Mouse (Mus musculus): ENCODE measurements around the gene Sgip1.

Sgip1 gene

DNA sequence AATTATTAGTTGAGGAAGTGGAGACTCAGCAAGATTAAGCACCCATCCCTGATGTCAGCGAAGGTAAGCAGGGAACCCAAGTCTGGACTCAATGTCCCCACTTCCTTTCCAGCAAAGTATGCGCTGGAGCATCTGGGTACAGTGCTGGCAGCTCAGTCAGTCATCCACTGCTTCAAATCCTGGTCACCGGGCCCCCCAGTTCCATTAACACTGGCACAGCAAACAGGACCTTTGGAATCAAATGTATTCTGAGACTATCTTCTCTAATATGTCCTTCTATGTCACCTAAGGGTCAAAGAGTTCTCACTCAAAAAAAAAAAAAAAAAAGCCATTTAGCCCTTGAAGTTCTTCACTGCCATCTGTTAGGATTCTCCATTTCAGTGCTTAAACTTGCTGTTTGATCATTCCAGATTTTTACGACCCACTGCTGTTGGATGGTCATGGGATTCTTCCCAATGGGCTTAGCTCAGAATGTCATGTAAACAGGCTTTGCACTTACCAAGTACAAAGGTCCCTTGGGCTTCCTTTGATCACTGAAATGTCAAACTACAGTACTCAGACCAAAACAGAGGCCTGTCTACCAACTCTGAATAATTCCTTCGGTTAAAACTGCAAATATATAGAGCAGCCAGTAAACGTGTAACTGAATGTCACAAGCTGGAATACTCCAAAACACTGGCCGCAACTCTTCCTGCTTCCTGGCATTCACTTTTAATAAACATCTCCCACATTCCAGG, 99.1 kb downstream of the Sgip1 start:
- Histone ChIP-seq H3K9me3 (ENCODE audit: low read length) (no peaks in the 10 kb centered on the region), H3K4me1 (replicated peaks; ENCODE audit: low read depth, low read length) (no peaks in the 10 kb centered on the region), H3K4me3 (replicated peaks; ENCODE audit: low read length) (no peak overlapping the region), H3K27me3 (ENCODE audit: insufficient read depth, low read length) (no peaks in the 10 kb centered on the region), H3K36me3 (ENCODE audit: insufficient read depth, low read length) (no peaks in the 10 kb centered on the region)
- TF ChIP-seq POU5F1 (IDR thresholded peaks at IDR 0.05; ENCODE audit: borderline replicate concordance, low read length) (no peak), CTCF (conservative IDR thresholded peaks at IDR 0.05; ENCODE audit: low read length) (no peak), NANOG (IDR thresholded peaks at IDR 0.05; ENCODE audit: borderline replicate concordance, low read length) (no peak)

DNA sequence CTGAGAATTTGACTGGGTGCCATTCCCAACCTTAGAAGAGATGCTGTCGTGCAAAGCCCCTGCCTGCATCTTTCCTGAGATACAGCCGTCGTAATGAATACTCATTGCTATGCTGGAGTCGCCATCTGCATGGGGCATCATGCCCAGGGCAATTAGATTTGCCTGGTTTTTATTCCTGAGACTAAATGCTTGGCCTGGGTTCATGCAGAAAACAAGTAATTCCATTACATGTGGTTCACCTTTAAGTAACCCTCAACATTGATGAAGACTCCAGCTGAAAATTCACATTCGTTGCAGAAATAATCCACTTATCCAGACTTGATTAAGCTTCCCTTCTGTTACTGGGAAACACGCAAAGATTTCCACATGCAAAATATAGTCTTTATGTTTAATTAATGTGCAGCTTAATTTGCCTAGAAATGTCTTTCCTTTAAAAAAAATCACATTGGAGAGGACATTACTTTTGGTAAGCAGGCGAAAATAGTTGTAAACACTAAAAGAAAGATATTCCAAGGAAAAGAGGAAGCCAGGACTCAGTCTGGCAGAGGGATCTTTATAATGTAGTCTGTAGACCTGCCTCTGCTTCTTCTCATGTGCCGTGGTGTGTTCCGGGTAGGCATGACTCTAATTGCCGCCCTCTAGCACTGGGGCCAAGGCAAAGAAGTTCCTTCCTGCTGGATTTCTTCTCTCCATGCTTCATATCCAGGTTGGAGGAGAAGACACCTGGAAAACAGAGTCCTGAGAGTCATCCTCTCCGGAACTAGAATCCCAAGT, 100.0 kb downstream of the Sgip1 start:
- no peaks in the 10 kb centered on the region for H3K9me3 ChIP-seq (ENCODE audit: low read length)
- H3K4me3 ChIP-seq (replicated peaks; ENCODE audit: low read length) = no peak overlapping the region
- TF ChIP-seq CTCF (conservative IDR thresholded peaks at IDR 0.05; ENCODE audit: low read length) = no peak
- no peak for TF ChIP-seq NANOG (IDR thresholded peaks at IDR 0.05; ENCODE audit: borderline replicate concordance, low read length)
- TF ChIP-seq POU5F1 (IDR thresholded peaks at IDR 0.05; ENCODE audit: borderline replicate concordance, low read length) = no peak
- no peaks in the 10 kb centered on the region for H3K4me1 ChIP-seq (replicated peaks; ENCODE audit: low read depth, low read length)
- H3K36me3 ChIP-seq (ENCODE audit: insufficient read depth, low read length) = no peaks in the 10 kb centered on the region
- H3K27me3 ChIP-seq (ENCODE audit: insufficient read depth, low read length) = no peaks in the 10 kb centered on the region

DNA sequence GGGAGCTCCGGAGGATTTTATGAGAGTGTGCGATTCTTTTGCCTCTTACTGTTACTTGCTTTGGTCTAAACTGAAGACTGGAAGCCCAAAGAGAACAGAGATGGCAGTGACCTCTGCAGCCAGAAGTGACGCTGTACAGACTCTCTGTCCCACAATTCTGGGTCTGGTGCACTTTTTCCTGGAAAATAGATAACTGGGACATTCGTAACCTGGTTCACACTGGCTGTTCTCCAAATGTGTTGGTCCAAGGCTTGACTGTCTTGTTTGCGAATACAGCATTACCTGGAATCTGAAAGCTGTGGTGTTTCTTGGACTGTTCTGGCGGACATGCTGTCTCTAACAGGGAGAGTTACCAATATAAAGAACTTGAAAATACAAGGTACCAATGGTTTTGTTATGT, 109.4 kb downstream of the Sgip1 start:
- TF ChIP-seq POU5F1 (IDR thresholded peaks at IDR 0.05; ENCODE audit: borderline replicate concordance, low read length) (no peak), NANOG (IDR thresholded peaks at IDR 0.05; ENCODE audit: borderline replicate concordance, low read length) (no peak), CTCF (conservative IDR thresholded peaks at IDR 0.05; ENCODE audit: low read length) (no peak)
- H3K4me3 ChIP-seq (replicated peaks; ENCODE audit: low read length) = no peak overlapping the region
- H3K9me3 ChIP-seq (ENCODE audit: low read length) = no peaks in the 10 kb centered on the region
- no peaks in the 10 kb centered on the region for H3K4me1 ChIP-seq (replicated peaks; ENCODE audit: low read depth, low read length)
- no peaks in the 10 kb centered on the region for H3K27me3 ChIP-seq (ENCODE audit: insufficient read depth, low read length)
- H3K36me3 ChIP-seq (ENCODE audit: insufficient read depth, low read length) = peaks cover 10% of the 10 kb centered on the region; the same call in 1 of the 2 replicates

DNA sequence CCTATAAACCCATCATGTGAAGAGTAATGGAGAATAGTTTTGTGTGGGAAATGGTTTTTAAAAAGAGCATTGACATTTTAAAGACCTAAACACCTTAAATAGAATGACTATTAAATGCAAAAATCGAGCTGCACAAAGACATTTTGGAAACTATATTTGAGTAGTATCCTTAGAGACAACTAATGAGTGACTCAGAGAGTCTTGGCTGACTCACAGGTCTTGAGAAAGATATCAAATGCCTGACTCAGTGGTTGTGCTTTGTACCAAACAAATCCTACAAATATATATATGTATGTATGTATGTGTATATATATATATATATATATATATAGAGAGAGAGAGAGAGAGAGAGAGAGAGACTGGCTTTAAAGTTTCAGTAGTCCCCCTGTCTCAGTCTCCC, 110.1 kb downstream of the Sgip1 start:
- Histone ChIP-seq H3K36me3 (ENCODE audit: insufficient read depth, low read length) (peaks cover 10% of the 10 kb centered on the region; the same call in 1 of the 2 replicates), H3K27me3 (ENCODE audit: insufficient read depth, low read length) (no peaks in the 10 kb centered on the region), H3K4me3 (replicated peaks; ENCODE audit: low read length) (no peak overlapping the region), H3K4me1 (replicated peaks; ENCODE audit: low read depth, low read length) (no peaks in the 10 kb centered on the region; the same call in 1 of the 2 replicates), H3K9me3 (ENCODE audit: low read length) (no peaks in the 10 kb centered on the region)
- no peak for TF ChIP-seq CTCF (conservative IDR thresholded peaks at IDR 0.05; ENCODE audit: low read length)
- no peak for TF ChIP-seq POU5F1 (IDR thresholded peaks at IDR 0.05; ENCODE audit: borderline replicate concordance, low read length)
- no peak for TF ChIP-seq NANOG (IDR thresholded peaks at IDR 0.05; ENCODE audit: borderline replicate concordance, low read length)

DNA sequence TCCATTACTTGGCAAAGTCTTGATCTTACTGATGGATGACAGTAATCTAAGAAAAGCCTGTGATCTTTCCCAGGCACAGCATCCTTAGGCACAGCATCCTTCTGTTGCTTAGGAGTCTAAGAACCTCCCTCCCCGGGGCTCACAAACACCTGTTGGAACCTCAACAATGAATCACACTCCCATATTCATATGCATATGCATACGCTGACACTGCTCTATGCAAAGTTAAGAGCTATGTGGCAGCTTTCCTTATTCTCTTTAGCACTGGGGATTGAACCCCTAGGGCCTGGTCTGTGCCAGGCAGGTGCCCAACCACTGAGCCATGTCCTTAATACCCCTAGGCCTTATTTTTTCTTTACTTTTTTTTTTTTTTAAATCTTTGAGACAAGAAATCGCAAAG, 111.2 kb downstream of the Sgip1 start:
- Histone ChIP-seq H3K4me3 (replicated peaks; ENCODE audit: low read length) (no peak overlapping the region), H3K27me3 (ENCODE audit: insufficient read depth, low read length) (no peaks in the 10 kb centered on the region), H3K36me3 (ENCODE audit: insufficient read depth, low read length) (peaks cover 10% of the 10 kb centered on the region; the same call in 1 of the 2 replicates), H3K4me1 (replicated peaks; ENCODE audit: low read depth, low read length) (no peaks in the 10 kb centered on the region; the same call in 1 of the 2 replicates), H3K9me3 (ENCODE audit: low read length) (no peaks in the 10 kb centered on the region)
- TF ChIP-seq POU5F1 (IDR thresholded peaks at IDR 0.05; ENCODE audit: borderline replicate concordance, low read length) (no peak), NANOG (IDR thresholded peaks at IDR 0.05; ENCODE audit: borderline replicate concordance, low read length) (no peak), CTCF (conservative IDR thresholded peaks at IDR 0.05; ENCODE audit: low read length) (no peak)

DNA sequence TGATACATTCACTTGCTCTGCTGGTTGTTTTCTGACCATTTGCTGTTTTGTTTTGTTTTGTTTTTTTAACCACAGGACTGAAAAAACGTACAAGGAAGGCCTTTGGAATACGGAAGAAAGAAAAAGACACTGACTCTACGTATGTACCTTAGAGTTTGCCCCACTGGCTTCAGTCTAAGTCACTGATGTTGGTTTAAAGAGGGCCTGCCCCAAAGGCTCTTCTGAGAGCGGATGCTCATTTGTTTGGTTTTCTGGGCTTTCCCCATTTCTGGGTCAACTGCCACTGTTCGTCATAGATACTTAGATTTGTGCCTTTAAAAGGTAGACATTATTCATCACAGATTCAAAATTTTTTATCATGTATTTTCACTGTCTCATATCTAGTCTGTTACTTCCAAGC, 111.7 kb downstream of the Sgip1 start:
- TF ChIP-seq NANOG (IDR thresholded peaks at IDR 0.05; ENCODE audit: borderline replicate concordance, low read length) (no peak), POU5F1 (IDR thresholded peaks at IDR 0.05; ENCODE audit: borderline replicate concordance, low read length) (no peak), CTCF (conservative IDR thresholded peaks at IDR 0.05; ENCODE audit: low read length) (no peak)
- Histone ChIP-seq H3K36me3 (ENCODE audit: insufficient read depth, low read length) (peaks cover 10% of the 10 kb centered on the region; the same call in 1 of the 2 replicates), H3K9me3 (ENCODE audit: low read length) (no peaks in the 10 kb centered on the region), H3K4me1 (replicated peaks; ENCODE audit: low read depth, low read length) (no peaks in the 10 kb centered on the region; the same call in 1 of the 2 replicates), H3K27me3 (ENCODE audit: insufficient read depth, low read length) (no peaks in the 10 kb centered on the region), H3K4me3 (replicated peaks; ENCODE audit: low read length) (no peak overlapping the region)

DNA sequence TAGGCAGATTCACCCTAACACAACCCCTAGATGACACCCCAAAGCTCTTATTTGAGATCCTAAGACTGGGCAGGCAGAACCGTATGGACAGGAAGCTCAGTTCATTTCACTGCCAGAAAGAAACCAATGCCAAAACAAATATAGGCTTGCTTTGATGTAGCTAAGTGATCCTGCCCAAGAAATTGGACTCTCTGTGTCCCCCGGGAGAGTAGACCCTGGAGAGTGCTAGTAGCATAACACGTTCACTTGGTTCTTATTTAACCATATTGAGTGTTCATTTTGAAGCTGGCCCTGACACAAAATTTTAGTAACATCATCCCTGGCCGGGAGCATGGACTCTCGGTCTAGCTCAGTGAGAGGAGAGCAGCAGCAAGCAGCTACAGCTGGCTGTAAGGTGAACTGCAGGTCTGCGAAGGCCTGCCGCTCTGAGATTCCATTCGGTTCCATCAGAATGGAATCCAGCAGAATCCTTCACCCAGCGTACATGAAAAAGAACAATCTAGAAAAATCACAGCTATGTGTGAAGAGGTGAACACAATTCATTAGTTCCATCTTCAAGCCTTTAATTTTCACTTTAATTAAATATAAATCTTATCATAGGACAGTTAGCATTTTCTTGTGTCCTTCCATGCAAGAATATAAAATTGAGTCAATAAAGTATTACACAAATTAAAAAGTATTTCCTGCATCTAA, 112.4 kb downstream of the Sgip1 start:
- Histone ChIP-seq H3K9me3 (ENCODE audit: low read length) (no peaks in the 10 kb centered on the region), H3K4me1 (replicated peaks; ENCODE audit: low read depth, low read length) (no peaks in the 10 kb centered on the region; the same call in 1 of the 2 replicates), H3K27me3 (ENCODE audit: insufficient read depth, low read length) (no peaks in the 10 kb centered on the region), H3K36me3 (ENCODE audit: insufficient read depth, low read length) (peaks cover 10% of the 10 kb centered on the region; the same call in 1 of the 2 replicates), H3K4me3 (replicated peaks; ENCODE audit: low read length) (no peak overlapping the region)
- TF ChIP-seq CTCF (conservative IDR thresholded peaks at IDR 0.05; ENCODE audit: low read length) (no peak), POU5F1 (IDR thresholded peaks at IDR 0.05; ENCODE audit: borderline replicate concordance, low read length) (no peak), NANOG (IDR thresholded peaks at IDR 0.05; ENCODE audit: borderline replicate concordance, low read length) (no peak)
